Mouse (Mus musculus): Measurements from ENCODE around the gene Sidt1. TPM values are rescaled to one million over a fixed set of nuclear protein-coding genes. Genes with fewer than 3 reads are reported as not detected.
A peak's percentile ranks its signal among the peaks of the same experiment; 100 is the strongest.

The Sidt1 gene
- 9.3 and 12.8 TPM in 2 replicates for total RNA-seq (2021)
- long read RNA-seq, partial matches to known transcripts, result 0 of 2 reads
- long read RNA-seq, other reads (novel, unspliced or antisense), result 2 of 2 reads

- DNase-seq, result no peak
Observed at GRCm38 (mm10) chr16:44332861-44333284, at the start of gene Sidt1. Gene Sidt1 (minus strand): TSS chr16:44333196.

- DNase-seq, result no peak
Observed at GRCm38 (mm10) chr16:44381578-44381977, 48.6 kb upstream of the Sidt1 start.

GRCm38 (mm10) chr16:44380006-44380405 lies 47.0 kb upstream of the Sidt1 start:
- DNase-seq, result no peak

- no peak for DNase-seq
Observed at GRCm38 (mm10) chr16:44375459-44375858, 42.5 kb upstream of the Sidt1 start.

GRCm38 (mm10) chr16:44365522-44365921 lies 32.5 kb upstream of the Sidt1 start:
- DNase-seq, result no peak

- peak; percentile 15 for DNase-seq
Observed at GRCm38 (mm10) chr16:44361921-44362890, 29.2 kb upstream of the Sidt1 start.

GRCm38 (mm10) chr16:44357571-44358268 lies 24.7 kb upstream of the Sidt1 start:
- peak; percentile 6 for DNase-seq

GRCm38 (mm10) chr16:44356291-44356690 lies 23.3 kb upstream of the Sidt1 start:
- no peak for DNase-seq

GRCm38 (mm10) chr16:44349801-44350397 lies 16.9 kb upstream of the Sidt1 start:
- DNase-seq, result no peak

GRCm38 (mm10) chr16:44347071-44347901 lies 14.3 kb upstream of the Sidt1 start, which contains the start of gene Spice1:
Gene Spice1 (plus strand): TSS chr16:44347121.
- peak; percentile 97 for DNase-seq

- DNase-seq, result no peak
Observed at GRCm38 (mm10) chr16:44337541-44337940, 4.5 kb upstream of the Sidt1 start.

GRCm38 (mm10) chr16:44331995-44332860 lies 768 bp downstream of the Sidt1 start:
- peak; percentile 23 for DNase-seq

GRCm38 (mm10) chr16:44331671-44331994 lies 1.4 kb downstream of the Sidt1 start:
- DNase-seq, result no peak

GRCm38 (mm10) chr16:44331154-44331553 lies 1.8 kb downstream of the Sidt1 start:
- DNase-seq, result no peak

- no peak for DNase-seq
Observed at GRCm38 (mm10) chr16:44330657-44331056, 2.3 kb downstream of the Sidt1 start.

- no peak for DNase-seq
Observed at GRCm38 (mm10) chr16:44328644-44329043, 4.4 kb downstream of the Sidt1 start.

GRCm38 (mm10) chr16:44320232-44320631 lies 12.8 kb downstream of the Sidt1 start:
- no peak for DNase-seq

- no peak for DNase-seq
Observed at GRCm38 (mm10) chr16:44316350-44316749, 16.6 kb downstream of the Sidt1 start.

- no peak for DNase-seq
Observed at GRCm38 (mm10) chr16:44313422-44313821, 19.6 kb downstream of the Sidt1 start.

- DNase-seq, result no peak
Observed at GRCm38 (mm10) chr16:44305606-44306005, 27.4 kb downstream of the Sidt1 start.

- DNase-seq, result no peak
Observed at GRCm38 (mm10) chr16:44303822-44304221, 29.2 kb downstream of the Sidt1 start.

Data from adrenal gland, postnatal 25 days (tissue).